Mouse (Mus musculus) liver, embryonic 14.5 days (tissue): ENCODE results near the gene Nlrp4e. TPM values are rescaled to one million over a fixed set of nuclear protein-coding genes. Genes with fewer than 3 reads are reported as not detected.
"Not testable (repeated sequence)": the region's sequence is repeated elsewhere in the genome, so short reads cannot be mapped to it uniquely, and the experiment has no call there.

ENCODE experiments used
- ATAC-seq: fragments of 200-750 bp; cut with Nextera tagmentation; 2 replicates; pipeline ENCODE4 v1.8.0; 2017; ENCODE audit warnings: moderate number of reproducible peaks, mild to moderate bottlenecking, moderate library complexity; ENCODE audit not compliant: insufficient read depth
- DNase-seq, 3 experiments: peaks; one replicate each; pipeline ENCODE4 v3.0.0-alpha.2; 2012 to 2013; ENCODE audit warnings: low read depth in 3 of 3, low spot score in 3 of 3
- H3K27ac ChIP-seq: fragments of 300-500 bp; sonication (generic); 2 replicates; pipeline ENCODE4 v1.5.1; 2014; ENCODE audit warnings: moderate library complexity, mild to moderate bottlenecking, control low read depth, inconsistent platforms
- H3K27me3 ChIP-seq: fragments of 300-500 bp; sonication (generic); 2 replicates; pipeline ENCODE4 v1.6.1; 2014; ENCODE audit warnings: mild to moderate bottlenecking, low read length, moderate library complexity; ENCODE audit not compliant: control insufficient read depth, insufficient read depth
- H3K36me3 ChIP-seq: fragments of 300-500 bp; sonication (generic); replicated peaks from 2 replicates; pipeline ENCODE4 v1.6.1; 2014; ENCODE audit warnings: low read depth; ENCODE audit not compliant: control insufficient read depth, insufficient read depth
- H3K4me1 ChIP-seq, 2 experiments: fragments of 200-500 bp in 1 of 2; fragments of 300-500 bp in 1 of 2; sonication (generic) in 1 of 2; replicated peaks; 2 replicates each; pipeline ENCODE4 v1.6.1; 2012 to 2014; ENCODE audit warnings: antibody characterized with exemption in 1 of 2, inconsistent platforms in 1 of 2, low read length in 1 of 2; ENCODE audit not compliant: control insufficient read depth in 2 of 2, insufficient read depth in 2 of 2
- H3K4me2 ChIP-seq: fragments of 300-500 bp; sonication (generic); 2 replicates; pipeline ENCODE4 v1.6.1; 2014; ENCODE audit warnings: low read depth, mild to moderate bottlenecking, control low read depth, moderate library complexity
- H3K4me3 ChIP-seq, 2 experiments: fragments of 200-500 bp in 1 of 2; fragments of 300-500 bp in 1 of 2; sonication (generic) in 1 of 2; 2 replicates each; pipeline ENCODE4 v1.5.1; 2012 to 2014; ENCODE audit warnings: low read depth in 2 of 2, low read length in 2 of 2, mild to moderate bottlenecking in 2 of 2, control low read depth in 1 of 2, inconsistent platforms in 1 of 2, moderate library complexity in 1 of 2; ENCODE audit not compliant: insufficient read depth in 1 of 2
- H3K9ac ChIP-seq: fragments of 300-500 bp; sonication (generic); replicated peaks from 2 replicates; pipeline ENCODE4 v1.6.1; 2014; ENCODE audit warnings: mild to moderate bottlenecking, control low read depth, moderate library complexity
- H3K9me3 ChIP-seq: fragments of 300-500 bp; sonication (generic); 2 replicates; pipeline ENCODE4 v1.6.1; 2016; ENCODE audit warnings: low read length, mixed read lengths; ENCODE audit not compliant: control insufficient read depth
- CTCF ChIP-seq: IDR thresholded peaks from 2 replicates; pipeline ENCODE4 v1.5.1; 2016; ENCODE audit warnings: antibody characterized with exemption, low read depth, control low read depth
- EP300 ChIP-seq: IDR thresholded peaks from 2 replicates; pipeline ENCODE4 v1.6.1; 2016; ENCODE audit warnings: antibody characterized with exemption, low read depth
- WGBS: fragments of 180-500 bp; shearing (Covaris S2); extraction: QIAGEN DNeasy Blood & Tissue Kit; methylation state at CpG from one replicate; pipeline ENCODE4 v1.1.7; 2014; ENCODE audit not compliant: insufficient replicate concordance; 5-methylcytosine and 5-hydroxymethylcytosine counted together
- microRNA-seq: library from miRNA; unstranded; fragments of <30 nt; microRNA quantifications from one replicate; pipeline ENCODE4, GENCODE M21; 2016
- polyA plus RNA-seq, 2 experiments: library from polyadenylated mRNA; depleted of rRNA in 1 of 2; stranded (reverse) in 1 of 2; unstranded in 1 of 2; fragments of >200 nt; fragmentation: Nextera tagmentation in 1 of 2; extraction: Ambion mirVana in 1 of 2; gene quantifications; 2 replicates each; pipeline versions ENCODE4 v1.2.1 to v1.2.3; 2012 to 2014

Nlrp4e gene
- polyA plus RNA-seq (2012; rRNA removed) (not detected in 2 replicates), polyA plus RNA-seq (2014; fragmentation: Nextera tagmentation; extraction: Ambion mirVana) (not detected in 2 replicates)

DNA sequence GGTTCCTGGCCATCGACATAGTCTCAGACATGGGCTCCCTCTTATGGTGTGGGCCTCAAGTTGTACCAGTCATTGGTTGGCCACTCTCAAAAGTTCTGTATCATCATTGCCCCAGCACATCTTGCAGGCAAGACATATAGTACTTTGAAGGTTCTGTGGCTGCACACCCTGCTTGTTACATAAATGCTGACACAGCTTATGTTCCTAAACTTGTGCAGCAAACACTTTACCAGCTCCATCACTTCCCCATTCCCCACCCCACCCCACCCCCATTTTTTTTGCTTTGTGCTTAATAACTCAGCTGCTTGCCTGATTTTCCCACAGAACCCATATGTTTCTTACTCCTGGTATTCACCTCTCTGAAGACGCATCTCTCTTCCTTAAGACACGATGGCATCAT is at the start of gene Nlrp4e:
Gene Nlrp4e, plus strand, starts transcription at position 301 of the 400 bp plus-strand sequence.
- not testable (repeated sequence) for H3K9ac ChIP-seq, H3K9me3 ChIP-seq, H3K27ac ChIP-seq, H3K4me2 ChIP-seq, H3K36me3 ChIP-seq, H3K4me3 ChIP-seq, H3K27me3 ChIP-seq, DNase-seq, ATAC-seq, H3K4me1 ChIP-seq
- WGBS, result 52% methylated on average over 3 of the region's 3 CpGs

DNA sequence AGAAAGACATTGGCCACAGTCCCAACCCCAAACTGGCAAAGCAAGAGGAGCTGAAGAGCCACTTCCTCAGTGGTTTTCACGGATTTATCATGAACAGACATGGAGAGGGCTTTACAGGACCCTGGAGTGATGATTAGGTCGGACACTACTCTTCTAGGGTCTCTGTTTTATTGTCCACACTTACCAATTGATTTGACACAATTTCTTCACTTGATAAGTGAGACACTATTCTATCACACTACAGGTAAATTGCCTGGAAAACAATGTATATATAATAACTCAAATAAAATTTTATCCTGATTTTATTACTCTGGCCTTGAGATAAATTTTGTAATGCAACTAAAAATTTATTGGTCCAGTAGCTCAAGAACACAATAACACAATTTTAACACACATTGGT is 49.4 kb upstream of the Nlrp4e start, which contains the start of gene Vmn1r166:
Gene Vmn1r166, minus strand, starts transcription at position 101 of the 400 bp plus-strand sequence.
- WGBS, result no CpG with 5 or more reads among the region's 2 CpGs

DNA sequence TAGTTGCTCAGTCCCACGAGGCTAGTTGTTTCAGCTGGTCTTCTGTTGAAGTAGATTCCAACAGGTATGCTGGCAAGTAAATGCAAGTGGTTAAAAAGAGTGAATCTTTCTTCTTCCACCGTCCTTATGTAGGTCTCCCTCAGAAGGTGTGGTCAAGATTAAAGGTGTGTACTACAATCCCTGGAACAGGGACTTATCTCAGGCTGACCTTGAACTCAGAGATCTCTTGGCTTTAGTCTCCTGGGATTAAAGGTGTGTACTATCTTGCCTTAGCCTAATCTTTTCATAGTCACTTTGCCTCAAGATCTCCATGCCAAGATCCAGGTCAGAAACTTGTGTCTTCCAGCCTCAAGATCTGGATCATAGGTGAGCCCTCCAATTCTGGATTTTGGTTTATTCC is 22.2 kb upstream of the Nlrp4e start, which contains the start of gene Gm6902:
Gene Gm6902, minus strand, starts transcription at position 101 of the 400 bp plus-strand sequence.
- not testable (repeated sequence) for H3K9me3 ChIP-seq, H3K4me1 ChIP-seq, H3K27ac ChIP-seq, ATAC-seq, DNase-seq, H3K4me3 ChIP-seq, H3K9ac ChIP-seq, H3K36me3 ChIP-seq, H3K27me3 ChIP-seq, H3K4me2 ChIP-seq
- no CpG with 5 or more reads among the region's 2 CpGs for WGBS

More for the DNA sequence above, 49.4 kb upstream of the Nlrp4e start, which contains the start of gene Vmn1r166:
- not testable (repeated sequence) for H3K36me3 ChIP-seq, H3K4me1 ChIP-seq, H3K4me3 ChIP-seq, ATAC-seq, H3K4me2 ChIP-seq, H3K27me3 ChIP-seq, DNase-seq, H3K9ac ChIP-seq, H3K9me3 ChIP-seq, H3K27ac ChIP-seq

DNA sequence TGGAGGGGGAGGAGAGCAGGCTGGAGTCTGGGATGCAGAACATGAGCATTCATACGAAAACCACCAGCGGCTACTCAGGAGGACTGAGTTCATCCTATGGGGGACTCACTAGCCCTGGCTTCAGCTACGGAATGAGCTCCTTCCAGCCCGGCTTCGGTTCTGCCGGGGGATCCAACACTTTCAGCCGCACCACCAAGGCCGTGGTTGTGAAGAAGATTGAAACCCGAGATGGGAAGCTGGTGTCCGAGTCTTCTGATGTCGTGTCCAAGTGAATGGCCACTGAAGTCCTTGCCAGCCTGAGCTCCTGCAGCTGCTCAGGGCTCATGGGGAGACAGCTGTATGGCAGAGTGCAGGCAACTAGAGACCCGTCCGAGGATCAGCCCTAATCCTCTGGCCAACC is 57.3 kb downstream of the Nlrp4e start:
- H3K9ac ChIP-seq, H3K9me3 ChIP-seq, H3K4me2 ChIP-seq, H3K27ac ChIP-seq, H3K27me3 ChIP-seq, DNase-seq, ATAC-seq, H3K4me1 ChIP-seq, H3K4me3 ChIP-seq, H3K36me3 ChIP-seq: not testable (repeated sequence)
- 63% methylated on average over 11 of the region's 13 CpGs for WGBS

DNA sequence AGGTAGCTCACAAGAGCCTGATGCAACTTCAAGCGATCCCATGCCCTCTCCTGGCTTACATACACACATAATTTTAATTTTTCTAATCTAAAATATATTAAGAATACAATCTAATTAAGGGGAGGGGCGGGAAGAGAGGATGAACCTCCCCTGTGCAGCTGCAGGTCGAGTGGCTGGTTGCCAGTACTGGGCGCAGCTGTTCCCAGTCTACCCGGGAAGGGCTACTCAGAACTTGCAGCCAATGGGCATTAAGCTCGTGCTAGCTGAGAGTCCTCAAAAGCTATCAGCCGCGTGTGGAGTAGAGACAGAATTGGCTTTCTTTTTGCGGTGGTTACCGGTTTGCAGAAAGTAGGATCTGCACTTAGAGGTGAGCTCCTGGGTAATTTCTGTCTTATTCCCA is 84.6 kb downstream of the Nlrp4e start, which contains the start of gene Nlrp5:
Gene Nlrp5, plus strand, starts transcription at position 301 of the 400 bp plus-strand sequence.
- Histone ChIP-seq H3K27me3 (no peaks in the 10 kb centered on the region), H3K36me3 (no peaks in the 10 kb centered on the region), H3K4me3 (no peak within 1 kb of the TSS), H3K9ac (no peak within 1 kb of the TSS), H3K4me1 (no peaks in the 10 kb centered on the region), H3K9me3 (no peaks in the 10 kb centered on the region; the same call in 1 of the 2 replicates), H3K4me2 (no peak within 1 kb of the TSS), H3K27ac (no peak within 1 kb of the TSS)
- WGBS, result 41% methylated on average over 10 of the region's 10 CpGs
- TF ChIP-seq CTCF (no peak), EP300 (no peak)
- DNase-seq (no peak), ATAC-seq (no peak)

Small RNAs within 50 kb of the gene (microRNA-seq; reads per million reads assigned to microRNA genes)
- gene Gm25196, result not detected

Other genes with a start within 250 kb of the Nlrp4e start
- gene Vmn1r163, start 245.7 kb upstream of the Nlrp4e start, polyA plus RNA-seq (2012; rRNA removed), result not detected in 2 replicates
- not detected in 2 replicates for gene Vmn1r163, start 245.7 kb upstream of the Nlrp4e start, polyA plus RNA-seq (2014; fragmentation: Nextera tagmentation; extraction: Ambion mirVana)
- not detected in 2 replicates for gene Gm8720, start 233.7 kb upstream of the Nlrp4e start, polyA plus RNA-seq (2012; rRNA removed)
- gene Gm8720, start 233.7 kb upstream of the Nlrp4e start, polyA plus RNA-seq (2014; fragmentation: Nextera tagmentation; extraction: Ambion mirVana), result not detected in 2 replicates
- gene Gm10662, start 156.7 kb upstream of the Nlrp4e start, polyA plus RNA-seq (2012; rRNA removed), result not detected in 2 replicates
- not detected in 2 replicates for gene Gm10662, start 156.7 kb upstream of the Nlrp4e start, polyA plus RNA-seq (2014; fragmentation: Nextera tagmentation; extraction: Ambion mirVana)
- not detected in 2 replicates for gene Vmn1r165, start 83.9 kb upstream of the Nlrp4e start, polyA plus RNA-seq (2012; rRNA removed)
- gene Vmn1r165, start 83.9 kb upstream of the Nlrp4e start, polyA plus RNA-seq (2014; fragmentation: Nextera tagmentation; extraction: Ambion mirVana), result not detected in 2 replicates
- gene Vmn1r166, start 49.5 kb upstream of the Nlrp4e start, polyA plus RNA-seq (2012; rRNA removed), result not detected in 2 replicates
- not detected in 2 replicates for gene Vmn1r166, start 49.5 kb upstream of the Nlrp4e start, polyA plus RNA-seq (2014; fragmentation: Nextera tagmentation; extraction: Ambion mirVana)
- not detected in 2 replicates for gene Gm6902, start 22.3 kb upstream of the Nlrp4e start, polyA plus RNA-seq (2012; rRNA removed)
- not detected in 2 replicates for gene Gm6902, start 22.3 kb upstream of the Nlrp4e start, polyA plus RNA-seq (2014; fragmentation: Nextera tagmentation; extraction: Ambion mirVana)
- not detected in 2 replicates for gene Nlrp5, start 84.7 kb downstream of the Nlrp4e start, polyA plus RNA-seq (2012; rRNA removed)
- not detected in 2 replicates for gene Nlrp5, start 84.7 kb downstream of the Nlrp4e start, polyA plus RNA-seq (2014; fragmentation: Nextera tagmentation; extraction: Ambion mirVana)
- gene Vmn1r167, start 206.0 kb downstream of the Nlrp4e start, polyA plus RNA-seq (2012; rRNA removed), result not detected in 2 replicates
- not detected in 2 replicates for gene Vmn1r167, start 206.0 kb downstream of the Nlrp4e start, polyA plus RNA-seq (2014; fragmentation: Nextera tagmentation; extraction: Ambion mirVana)
- gene Vmn1r168, start 238.5 kb downstream of the Nlrp4e start, polyA plus RNA-seq (2012; rRNA removed), result not detected in 2 replicates
- not detected in 2 replicates for gene Vmn1r168, start 238.5 kb downstream of the Nlrp4e start, polyA plus RNA-seq (2014; fragmentation: Nextera tagmentation; extraction: Ambion mirVana)